Mouse (Mus musculus) hematopoietic stem cell, adult 5-6 weeks (primary cell): ENCODE results near the gene Atp8b4. TPM values are rescaled to one million over a fixed set of nuclear protein-coding genes. Genes with fewer than 3 reads are reported as not detected.

Experiments
- ATAC-seq, 2 experiments: fragments of 125-278 bp in 1 of 2; replicated peaks in 1 of 2; 2 replicates each; pipeline ENCODE4 v1.8.0; 2016 to 2017; ENCODE audit warnings: inconsistent platforms in 2 of 2, mild to moderate bottlenecking in 2 of 2, moderate number of reproducible peaks in 2 of 2, low read depth in 1 of 2, moderate TSS enrichment in 1 of 2; ENCODE audit not compliant: low FRiP score in 2 of 2, poor library complexity in 2 of 2, severe bottlenecking in 2 of 2, insufficient read depth in 1 of 2, low TSS enrichment in 1 of 2
- total RNA-seq: library from RNA; stranded (forward); fragments of 172-1452, 232-1000 nt; gene quantifications from 2 replicates; pipeline ENCODE4 v1.2.3, GENCODE M21; 2017

Gene Atp8b4
- total RNA-seq, 1 experiment from 2014 or later = 31.5 TPM

GRCm38 (mm10) chr2:126505156-126505555 lies 4.7 kb upstream of the Atp8b4 start:
- ATAC-seq = no peak; a peak in 1 of 4 replicates

- peak; percentile 51 to 78 for ATAC-seq
These were observed 744 bp downstream of the Atp8b4 start for GRCm38 (mm10) chr2:126499730-126500129.

GRCm38 (mm10) chr2:126498761-126499452 lies 1.6 kb downstream of the Atp8b4 start:
- no peak for ATAC-seq

GRCm38 (mm10) chr2:126496838-126497237 lies 3.6 kb downstream of the Atp8b4 start:
- ATAC-seq = peak; percentile 23 to 24; a peak in 2 of 4 replicates

- ATAC-seq = peak; percentile 14 to 34; a peak in 1 of 4 replicates
These were observed 4.4 kb downstream of the Atp8b4 start for GRCm38 (mm10) chr2:126495832-126496695.

- ATAC-seq = no peak
These were observed 5.2 kb downstream of the Atp8b4 start for GRCm38 (mm10) chr2:126495230-126495629.

- no peak for ATAC-seq
These were observed 7.2 kb downstream of the Atp8b4 start for GRCm38 (mm10) chr2:126493306-126493705.

GRCm38 (mm10) chr2:126492713-126493112 lies 7.8 kb downstream of the Atp8b4 start:
- ATAC-seq = no peak

- peak; percentile 74 to 79 for ATAC-seq
These were observed 9.0 kb downstream of the Atp8b4 start for GRCm38 (mm10) chr2:126491446-126491845.

GRCm38 (mm10) chr2:126490573-126490972 lies 9.9 kb downstream of the Atp8b4 start:
- peak in 1 of 2 experiments; percentile 29; a peak in 2 of 4 replicates for ATAC-seq

- no peak for ATAC-seq
These were observed 15.0 kb downstream of the Atp8b4 start for GRCm38 (mm10) chr2:126485262-126486017.

- no peak for ATAC-seq
These were observed 17.1 kb downstream of the Atp8b4 start for GRCm38 (mm10) chr2:126483337-126483736.

- ATAC-seq = peak in 1 of 2 experiments; percentile 25; a peak in 1 of 4 replicates
These were observed 22.9 kb downstream of the Atp8b4 start for GRCm38 (mm10) chr2:126477556-126477955.

- peak; percentile 92 to 93 for ATAC-seq
These were observed 24.6 kb downstream of the Atp8b4 start for GRCm38 (mm10) chr2:126475681-126476410.

- ATAC-seq = peak; percentile 18 to 43; a peak in 2 of 4 replicates
These were observed 26.5 kb downstream of the Atp8b4 start for GRCm38 (mm10) chr2:126474019-126474418.

- ATAC-seq = no peak
These were observed 27.6 kb downstream of the Atp8b4 start for GRCm38 (mm10) chr2:126472836-126473235.

- peak in 1 of 2 experiments; percentile 68; a peak in 2 of 4 replicates for ATAC-seq
These were observed 32.7 kb downstream of the Atp8b4 start for GRCm38 (mm10) chr2:126467790-126468189.
